In genomic region chr12:16853431-16854165, GRCm38 (mm10) we compare ENCODE assay signal across 9 mouse cellular contexts. TPM values are rescaled to one million over a fixed set of nuclear protein-coding genes. Genes with fewer than 3 reads are reported as not detected.
A peak's percentile ranks its signal among the peaks of the same experiment; 100 is the strongest.
DNase-seq lines count a peak whose midpoint lies in the region; ATAC-seq lines count a peak whose summit lies in the region.
"Had no signal": no experiment of that assay in that cellular context is flagged by ENCODE, and none has a peak within 500 bp of the region (broad histone marks: within the 10 kb centered on the region; RNA-seq: fewer than 3 reads in every experiment).

No protein-coding gene starts in this region.

- 0 out of 2 replicates have a peak overlapping the region, but pooled peaks have one; percentile 42 for H3K27ac ChIP-seq in forebrain, embryonic 10.5 days
- no peak overlapping the region for H3K27ac ChIP-seq in forebrain, embryonic 11.5 days (ENCODE audit: low read depth, low read length)
- no peak overlapping the region for H3K27ac ChIP-seq in forebrain, embryonic 15.5 days (replicated peaks)

- WGBS in forebrain, embryonic 10.5 days: 89% methylated on average over 11 of the region's 11 CpGs
- WGBS in forebrain, embryonic 11.5 days: 88% methylated on average over 11 of the region's 11 CpGs
- 84% methylated on average over 11 of the region's 11 CpGs for WGBS in forebrain, embryonic 15.5 days

- no peak for ATAC-seq in forebrain, embryonic 11.5 days (replicated peaks; ENCODE audit: low FRiP score)
- no peak for ATAC-seq in forebrain, embryonic 15.5 days (replicated peaks)

- no peak overlapping the region for H3K4me3 ChIP-seq in forebrain, embryonic 10.5 days
- no peak overlapping the region for H3K4me3 ChIP-seq in forebrain, embryonic 11.5 days (ENCODE audit: low read depth, low read length)
- no peak overlapping the region for H3K4me3 ChIP-seq in forebrain, embryonic 15.5 days

- H3K27me3 ChIP-seq in forebrain, embryonic 10.5 days (ENCODE audit: poor library complexity, severe bottlenecking): no peaks in the 10 kb centered on the region
- no peaks in the 10 kb centered on the region for H3K27me3 ChIP-seq in forebrain, embryonic 11.5 days (ENCODE audit: control insufficient read depth, insufficient read depth, low read length)
- H3K27me3 ChIP-seq in forebrain, embryonic 15.5 days: no peaks in the 10 kb centered on the region

- DNase-seq in forebrain, embryonic 10.5 days (ENCODE audit: extremely low spot score, low spot score): no peak
- DNase-seq in forebrain, embryonic 11.5 days (ENCODE audit: low spot score): no peak
- peak; percentile 93 for DNase-seq in 416B (ENCODE audit: low read depth)
- DNase-seq in adrenal gland, postnatal 36 days: peak; percentile 92
- DNase-seq in kidney, adult 8-10 months: peak; percentile 53 to 72
- peak; percentile 57 for DNase-seq in ovary, postnatal 14 days (ENCODE audit: low spot score)
- no peak for DNase-seq in c-Kit-positive CD71-positive TER-119-positive erythroid progenitor cells, embryonic 14.5 days (ENCODE audit: low spot score)

- H3K4me2 ChIP-seq in forebrain, embryonic 11.5 days (ENCODE audit: low read depth, low read length, severe bottlenecking): no peak overlapping the region
- no peak overlapping the region for H3K4me2 ChIP-seq in forebrain, embryonic 15.5 days (replicated peaks)

- H3K4me1 ChIP-seq in forebrain, embryonic 10.5 days: peaks cover 34% of the 10 kb centered on the region
- H3K4me1 ChIP-seq in forebrain, embryonic 11.5 days (replicated peaks; ENCODE audit: control insufficient read depth, insufficient read depth, low read length): peaks cover 2% of the 10 kb centered on the region; the same call in 1 of the 2 replicates
- H3K4me1 ChIP-seq in forebrain, embryonic 15.5 days: peaks cover 12% of the 10 kb centered on the region

- H3K9ac ChIP-seq in forebrain, embryonic 11.5 days (ENCODE audit: low read length): no peak overlapping the region
- H3K9ac ChIP-seq in forebrain, embryonic 15.5 days (replicated peaks): no peak overlapping the region

- no peaks in the 10 kb centered on the region for H3K36me3 ChIP-seq in forebrain, embryonic 10.5 days (replicated peaks)
- H3K36me3 ChIP-seq in forebrain, embryonic 11.5 days (ENCODE audit: control insufficient read depth, insufficient read depth, low read length): no peaks in the 10 kb centered on the region
- H3K36me3 ChIP-seq in forebrain, embryonic 15.5 days: no peaks in the 10 kb centered on the region
- H3K36me3 ChIP-seq: G1E had no signal

- no peaks in the 10 kb centered on the region for H3K9me3 ChIP-seq in forebrain, embryonic 10.5 days
- H3K9me3 ChIP-seq in forebrain, embryonic 11.5 days (ENCODE audit: control insufficient read depth, low read length): no peaks in the 10 kb centered on the region
- no peaks in the 10 kb centered on the region for H3K9me3 ChIP-seq in forebrain, embryonic 15.5 days
- H3K9me3 ChIP-seq: G1E had no signal

RNA-seq across cellular contexts. Expression of gene Rock2, which starts 41.1 kb away (rescaled TPM):
- polyA plus RNA-seq in forebrain, embryonic 10.5 days (2016; fragmentation: Nextera tagmentation; extraction: Ambion mirVana): 10.5 and 11.5 TPM in 2 replicates
- 15.8 and 17.9 TPM in 2 replicates for polyA plus RNA-seq in forebrain, embryonic 11.5 days (2014; fragmentation: Nextera tagmentation; extraction: Ambion mirVana)
- 10 to 100 TPM; 78.1 to 93.7 TPM for total RNA-seq in adrenal gland, postnatal 36 days (2021)
- polyA plus RNA-seq in forebrain, embryonic 15.5 days (2015; fragmentation: Nextera tagmentation; extraction: Ambion mirVana): 15.1 and 16.9 TPM in 2 replicates

RNA-seq across cellular contexts. Expression of gene E2f6, which starts 42.8 kb away (rescaled TPM):
- 63.0 and 67.6 TPM in 2 replicates for polyA plus RNA-seq in forebrain, embryonic 10.5 days (2016; fragmentation: Nextera tagmentation; extraction: Ambion mirVana)
- 77.4 and 89.1 TPM in 2 replicates for polyA plus RNA-seq in forebrain, embryonic 11.5 days (2014; fragmentation: Nextera tagmentation; extraction: Ambion mirVana)
- total RNA-seq in adrenal gland, postnatal 36 days (2021): 10 to 100 TPM; 33.8 to 39.0 TPM
- polyA plus RNA-seq in forebrain, embryonic 15.5 days (2015; fragmentation: Nextera tagmentation; extraction: Ambion mirVana): 31.1 and 33.2 TPM in 2 replicates

RNA-seq across cellular contexts. Expression of gene Greb1, which starts 52.9 kb away (rescaled TPM):
- polyA plus RNA-seq in forebrain, embryonic 10.5 days (2016; fragmentation: Nextera tagmentation; extraction: Ambion mirVana): 12.9 and 14.6 TPM in 2 replicates
- 7.1 and 7.7 TPM in 2 replicates for polyA plus RNA-seq in forebrain, embryonic 11.5 days (2014; fragmentation: Nextera tagmentation; extraction: Ambion mirVana)
- 10 to 100 TPM; 29.2 to 77.1 TPM for total RNA-seq in adrenal gland, postnatal 36 days (2021)
- polyA plus RNA-seq in forebrain, embryonic 15.5 days (2015; fragmentation: Nextera tagmentation; extraction: Ambion mirVana): 0.31 and 0.43 TPM in 2 replicates
- polyA plus RNA-seq: G1E had no signal

Comparison
In these comparisons a context has a peak if more than half of its experiments do, and no peak if none do; other contexts are left out.
1. DNase-seq: peak in 416B (single experiment), adrenal gland, postnatal 36 days (2 of 2), kidney, adult 8-10 months (2 of 2) and ovary, postnatal 14 days (single experiment); none in forebrain, embryonic 10.5 days (single experiment), forebrain, embryonic 11.5 days (single experiment) and c-Kit-positive CD71-positive TER-119-positive erythroid progenitor cells, embryonic 14.5 days (single experiment).